Mouse (Mus musculus) kidney, postnatal 0 days (tissue): ENCODE measurements around the gene Npepps. TPM values are rescaled to one million over a fixed set of nuclear protein-coding genes. Genes with fewer than 3 reads are reported as not detected.
A peak's percentile ranks its signal among the peaks of the same experiment; 100 is the strongest.
"Not testable (repeated sequence)": the region's sequence is repeated elsewhere in the genome, so short reads cannot be mapped to it uniquely, and the experiment has no call there.

Experiments
- ATAC-seq: fragments of 200-750 bp; cut with Nextera tagmentation; replicated peaks from 2 replicates; pipeline ENCODE4 v1.8.0; 2017; ENCODE audit warnings: low read depth, moderate number of reproducible peaks, moderate TSS enrichment, moderate library complexity; ENCODE audit not compliant: low FRiP score
- DNase-seq: peaks from one replicate; pipeline ENCODE4 v3.0.0-alpha.2; 2016; ENCODE audit warnings: low spot score
- H3K27ac ChIP-seq: fragments of 300-500 bp; sonication (generic); 2 replicates; pipeline ENCODE4 v1.5.1; 2014; ENCODE audit warnings: mild to moderate bottlenecking
- H3K27me3 ChIP-seq: fragments of 300-500 bp; sonication (generic); 2 replicates; pipeline ENCODE4 v1.6.1; 2014; ENCODE audit warnings: low read length, mixed read lengths; ENCODE audit not compliant: insufficient read depth
- H3K36me3 ChIP-seq: fragments of 300-500 bp; sonication (generic); 2 replicates; pipeline ENCODE4 v1.6.1; 2014; ENCODE audit warnings: low read length, mixed read lengths; ENCODE audit not compliant: insufficient read depth
- H3K4me1 ChIP-seq: fragments of 300-500 bp; sonication (generic); replicated peaks from 2 replicates; pipeline ENCODE4 v1.6.1; 2014; ENCODE audit warnings: antibody characterized with exemption, low read length, mixed read lengths; ENCODE audit not compliant: insufficient read depth
- H3K4me2 ChIP-seq: fragments of 300-500 bp; sonication (generic); 2 replicates; pipeline ENCODE4 v1.6.1; 2014; ENCODE audit warnings: mild to moderate bottlenecking, low read length, moderate library complexity, mixed read lengths
- H3K4me3 ChIP-seq: fragments of 300-500 bp; sonication (generic); replicated peaks from 2 replicates; pipeline ENCODE4 v1.5.1; 2014; ENCODE audit warnings: low read depth, low read length
- H3K9ac ChIP-seq: fragments of 300-500 bp; sonication (generic); 2 replicates; pipeline ENCODE4 v1.6.1; 2014; ENCODE audit warnings: low read depth, low read length
- H3K9me3 ChIP-seq: fragments of 300-500 bp; sonication (generic); replicated peaks from 2 replicates; pipeline ENCODE4 v1.6.1; 2016; ENCODE audit warnings: low read length, inconsistent platforms, mixed read lengths
- CTCF ChIP-seq: IDR thresholded peaks from 2 replicates; pipeline ENCODE4 v1.5.1; 2016; ENCODE audit warnings: antibody characterized with exemption, low read depth, mild to moderate bottlenecking, moderate library complexity
- WGBS: fragments of 180-500 bp; shearing (Covaris S2); extraction: QIAGEN DNeasy Blood & Tissue Kit; methylation state at CpG from one replicate; pipeline ENCODE4 v1.1.7; 2014; 5-methylcytosine and 5-hydroxymethylcytosine counted together
- polyA plus RNA-seq: library from polyadenylated mRNA; unstranded; fragments of >200 nt; fragmentation: Nextera tagmentation; extraction: Ambion mirVana; gene quantifications from 2 replicates; pipeline ENCODE4 v1.2.1, GENCODE M21; 2015

Gene Npepps
- polyA plus RNA-seq, 1 experiment from 2014 or later: 46.5 TPM

DNA sequence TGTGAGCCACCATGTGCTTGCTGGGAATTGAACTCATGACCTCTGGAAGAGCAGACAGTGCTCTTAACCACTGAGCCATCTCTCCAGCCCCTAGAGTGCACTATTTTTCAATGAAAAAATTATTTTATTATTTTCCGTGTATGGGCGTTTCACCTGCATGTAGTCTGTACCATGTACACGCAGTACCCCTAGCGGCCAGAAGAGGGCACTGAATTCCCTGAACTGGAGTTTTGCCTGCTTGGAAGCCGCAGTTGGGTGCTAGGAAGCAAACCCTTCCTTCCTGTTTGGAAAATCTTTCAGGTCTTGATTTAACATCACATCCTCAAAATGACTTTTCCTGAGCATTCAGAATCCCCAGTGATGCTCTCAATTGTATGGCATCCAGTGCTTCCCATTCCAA lies 81.8 kb downstream of the Npepps start:
- H3K4me3 ChIP-seq: no peak overlapping the region
- H3K9me3 ChIP-seq: no peaks in the 10 kb centered on the region
- WGBS: 15% methylated on average over 5 of the region's 5 CpGs
- no peaks in the 10 kb centered on the region for H3K27me3 ChIP-seq
- no peak overlapping the region for H3K27ac ChIP-seq
- no peak overlapping the region for H3K4me2 ChIP-seq
- ATAC-seq: no peak
- DNase-seq: peak; percentile 34
- H3K4me1 ChIP-seq: no peaks in the 10 kb centered on the region
- H3K36me3 ChIP-seq: no peaks in the 10 kb centered on the region
- TF ChIP-seq CTCF: peak; percentile 71
- H3K9ac ChIP-seq: no peak overlapping the region

DNA sequence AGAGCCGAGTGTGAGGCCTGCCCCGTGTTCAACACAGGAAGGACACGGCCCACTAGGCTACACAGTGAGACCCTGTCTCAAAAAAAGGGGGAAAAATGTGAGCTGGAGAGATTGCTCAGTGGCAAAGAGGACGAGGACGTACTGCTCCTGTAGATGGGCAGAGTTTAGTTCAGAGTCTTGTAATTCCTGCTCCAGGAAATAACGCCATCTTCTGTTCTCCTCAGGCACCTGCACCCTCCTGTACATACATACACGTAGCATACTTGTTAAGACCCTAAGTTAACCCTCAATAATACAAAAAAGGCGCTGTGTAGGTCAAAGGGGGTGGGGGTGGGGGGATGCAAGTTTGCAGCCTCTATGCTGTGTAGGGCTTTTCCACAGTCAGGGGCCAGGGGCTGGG lies 83.4 kb downstream of the Npepps start:
- Histone ChIP-seq H3K4me1 (no peaks in the 10 kb centered on the region), H3K27ac (no peak overlapping the region), H3K27me3 (no peaks in the 10 kb centered on the region), H3K9me3 (no peaks in the 10 kb centered on the region), H3K36me3 (no peaks in the 10 kb centered on the region), H3K9ac (no peak overlapping the region), H3K4me2 (no peak overlapping the region), H3K4me3 (no peak overlapping the region)
- no peak for ATAC-seq
- no peak for TF ChIP-seq CTCF
- DNase-seq: no peak
- 77% methylated on average over 8 of the region's 8 CpGs for whole genome bisulfite sequencing

DNA sequence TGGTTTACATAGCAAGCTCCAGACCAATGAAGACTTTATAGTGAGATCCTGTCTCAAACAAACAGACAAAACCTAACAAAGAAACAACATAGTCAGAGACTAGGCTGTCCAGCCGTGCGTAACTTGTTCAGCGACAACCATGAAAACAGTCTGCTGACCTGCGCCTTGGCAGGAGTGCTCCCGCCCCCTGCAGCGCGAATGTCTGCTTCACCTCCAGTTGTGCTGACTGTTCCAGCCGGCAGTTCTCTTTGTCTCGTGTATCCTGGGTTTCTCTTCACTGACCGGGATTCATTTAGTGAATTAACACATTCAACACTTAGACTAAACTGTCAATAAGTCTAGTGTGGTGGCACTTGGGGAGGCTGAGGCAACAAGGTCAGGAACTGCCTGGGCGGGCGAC lies 83.9 kb downstream of the Npepps start:
- ATAC-seq: 0 out of 2 replicates have a peak, but pooled peaks have one; percentile 23
- no peak for DNase-seq
- Histone ChIP-seq H3K36me3 (no peaks in the 10 kb centered on the region), H3K9ac (no peak overlapping the region), H3K4me3 (no peak overlapping the region), H3K27me3 (no peaks in the 10 kb centered on the region), H3K27ac (no peak overlapping the region), H3K9me3 (no peaks in the 10 kb centered on the region), H3K4me2 (no peak overlapping the region), H3K4me1 (no peaks in the 10 kb centered on the region)
- WGBS: 65% methylated on average over 12 of the region's 12 CpGs
- no peak for TF ChIP-seq CTCF

DNA sequence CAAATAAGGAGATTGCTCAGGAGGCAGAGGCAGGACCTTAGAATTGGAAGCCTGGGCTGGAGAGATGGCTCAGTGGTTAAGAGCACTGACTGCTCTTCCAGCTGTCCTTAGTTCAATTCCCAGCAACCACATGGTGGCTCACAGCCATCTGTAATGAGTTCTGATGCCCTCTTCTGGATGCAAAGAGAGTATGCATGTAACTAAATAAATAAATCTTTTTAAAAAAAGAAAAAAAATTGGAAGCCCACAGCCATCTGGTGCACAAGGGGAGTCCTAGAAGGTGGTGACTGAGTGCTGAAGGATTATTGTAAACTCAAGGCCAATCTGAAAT lies 87.9 kb downstream of the Npepps start:
- no peak overlapping the region for H3K9ac ChIP-seq
- H3K4me3 ChIP-seq: no peak overlapping the region
- no peak for ATAC-seq
- no peaks in the 10 kb centered on the region for H3K36me3 ChIP-seq
- DNase-seq: peak; percentile 26
- no peaks in the 10 kb centered on the region for H3K9me3 ChIP-seq
- peak; percentile 54 for TF ChIP-seq CTCF
- no peak overlapping the region for H3K27ac ChIP-seq
- H3K27me3 ChIP-seq: no peaks in the 10 kb centered on the region
- no peaks in the 10 kb centered on the region for H3K4me1 ChIP-seq
- no peak overlapping the region for H3K4me2 ChIP-seq

DNA sequence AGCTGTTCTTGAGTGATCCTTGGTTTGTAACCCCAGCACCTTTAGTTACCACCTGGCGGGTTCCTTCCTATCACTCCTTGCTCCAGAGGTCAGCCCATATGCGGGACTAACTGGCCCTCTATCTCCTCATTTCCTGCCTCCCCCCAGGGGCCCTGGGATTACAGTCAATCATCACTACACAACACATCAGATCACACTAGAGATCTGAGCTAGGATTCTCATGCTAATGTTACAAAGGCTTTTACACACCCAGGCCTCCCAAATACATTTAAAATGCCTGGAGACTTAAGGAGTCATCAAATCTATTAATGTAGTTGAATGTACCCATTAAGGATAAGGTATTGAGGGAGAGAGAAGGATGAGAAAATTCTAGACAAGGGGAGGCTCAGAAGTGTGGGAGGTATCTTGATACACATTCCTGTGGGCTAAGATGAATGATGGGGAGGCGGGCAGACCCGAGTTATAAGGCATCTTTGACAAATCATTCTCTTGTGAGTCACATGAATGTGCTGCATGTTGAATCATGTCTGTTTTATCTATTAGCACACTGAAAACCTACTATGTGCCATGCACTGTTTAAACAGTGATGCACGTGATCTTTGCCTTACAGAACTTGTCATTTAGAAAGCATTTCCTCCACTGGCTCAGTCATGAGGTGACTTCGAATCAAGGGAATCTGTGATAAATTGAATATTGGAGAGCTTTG lies 88.4 kb downstream of the Npepps start:
- TF ChIP-seq CTCF: no peak
- DNase-seq (no peak), ATAC-seq (no peak)
- Histone ChIP-seq H3K36me3 (no peaks in the 10 kb centered on the region), H3K4me1 (no peaks in the 10 kb centered on the region), H3K27ac (no peak overlapping the region), H3K4me2 (no peak overlapping the region), H3K27me3 (no peaks in the 10 kb centered on the region), H3K4me3 (no peak overlapping the region), H3K9me3 (no peaks in the 10 kb centered on the region), H3K9ac (no peak overlapping the region)
- WGBS: 63% methylated on average over 6 of the region's 6 CpGs

DNA sequence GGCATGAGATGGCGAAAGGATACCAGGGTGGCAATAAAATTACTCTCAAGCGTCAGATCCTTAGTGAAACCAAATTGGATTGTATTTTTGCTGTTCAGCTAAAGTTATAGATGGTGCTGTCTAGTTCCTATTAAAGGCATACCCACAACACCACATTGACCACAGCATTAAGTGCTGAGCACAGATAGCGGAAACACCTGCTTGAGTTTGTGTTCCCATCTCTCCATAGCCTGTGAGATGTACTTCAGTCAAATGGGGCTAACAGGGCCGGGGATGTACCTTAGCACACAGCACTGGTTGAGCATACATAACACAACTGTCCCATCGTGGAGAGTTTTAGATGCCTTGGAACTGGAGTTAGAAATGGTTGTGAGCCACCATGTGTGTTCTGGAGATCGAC lies 89.4 kb downstream of the Npepps start:
- no peaks in the 10 kb centered on the region for H3K36me3 ChIP-seq
- H3K4me3 ChIP-seq: no peak overlapping the region
- DNase-seq (no peak), ATAC-seq (no peak)
- WGBS: 87% methylated on average over 6 of the region's 6 CpGs
- no peak overlapping the region for H3K4me2 ChIP-seq
- H3K27me3 ChIP-seq: no peaks in the 10 kb centered on the region
- no peaks in the 10 kb centered on the region for H3K9me3 ChIP-seq
- 0 out of 2 replicates have a peak, but pooled peaks cover 2% of the 10 kb centered on the region for H3K4me1 ChIP-seq
- TF ChIP-seq CTCF: no peak
- no peak overlapping the region for H3K9ac ChIP-seq
- no peak overlapping the region for H3K27ac ChIP-seq

DNA sequence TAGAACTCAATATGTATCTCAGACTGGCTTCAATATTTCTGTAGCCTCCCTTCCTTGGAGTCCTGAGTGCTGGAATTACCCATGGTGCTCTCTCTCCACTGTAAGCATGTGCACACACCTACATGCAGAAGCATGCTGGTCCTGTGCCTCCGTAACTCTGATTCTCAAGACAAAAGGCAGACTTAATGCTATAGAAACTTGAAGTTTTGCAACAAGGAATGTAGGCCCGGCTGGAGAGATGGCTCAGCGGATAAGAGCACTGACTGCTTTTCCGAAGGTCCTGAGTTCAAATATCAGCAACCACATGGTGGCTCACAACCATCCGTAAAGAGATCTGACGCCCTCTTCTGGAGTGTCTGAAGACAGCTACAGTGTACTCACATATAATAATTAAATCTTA lies 90.8 kb downstream of the Npepps start:
- H3K9me3 ChIP-seq, H3K9ac ChIP-seq, H3K4me1 ChIP-seq, H3K36me3 ChIP-seq, H3K4me2 ChIP-seq, H3K27ac ChIP-seq, DNase-seq, H3K4me3 ChIP-seq, H3K27me3 ChIP-seq, ATAC-seq: not testable (repeated sequence)
- TF ChIP-seq CTCF: 0 out of 2 replicates have a peak, but pooled peaks have one; percentile 20
- WGBS: 88% methylated on average over 6 of the region's 6 CpGs
